Mouse (Mus musculus) adrenal gland, postnatal 10 days (tissue): ENCODE results near the gene Fam122b. TPM values are rescaled to one million over a fixed set of nuclear protein-coding genes. Genes with fewer than 3 reads are reported as not detected.

ENCODE experiments used
- DNase-seq: peaks from one replicate; pipeline ENCODE4 v3.0.0; 2021; ENCODE audit warnings: mixed read lengths
- long read RNA-seq, 2 experiments: library from polyadenylated mRNA; stranded (forward); transcript quantifications; one replicate each; pipeline ENCODE4 v2.0.0; 2021
- total RNA-seq, 2 experiments: library from RNA; stranded (reverse); gene quantifications; 2 replicates each; pipeline ENCODE4 v1.2.3; 2021

Gene Fam122b
- 10 to 100 TPM in 1 of 2 experiments, 1 to 10 TPM in 1; 8.2 to 15.1 TPM for total RNA-seq
- long read RNA-seq, experiment 1, full-length matches to known transcripts: 1 of 5 reads
- long read RNA-seq, experiment 1, partial matches to known transcripts: 0 of 5 reads
- long read RNA-seq, experiment 1, other reads (novel, unspliced or antisense): 4 of 5 reads
- long read RNA-seq, experiment 2, partial matches to known transcripts: 1 of 8 reads
- long read RNA-seq, experiment 2, other reads (novel, unspliced or antisense): 3 of 8 reads

DNA sequence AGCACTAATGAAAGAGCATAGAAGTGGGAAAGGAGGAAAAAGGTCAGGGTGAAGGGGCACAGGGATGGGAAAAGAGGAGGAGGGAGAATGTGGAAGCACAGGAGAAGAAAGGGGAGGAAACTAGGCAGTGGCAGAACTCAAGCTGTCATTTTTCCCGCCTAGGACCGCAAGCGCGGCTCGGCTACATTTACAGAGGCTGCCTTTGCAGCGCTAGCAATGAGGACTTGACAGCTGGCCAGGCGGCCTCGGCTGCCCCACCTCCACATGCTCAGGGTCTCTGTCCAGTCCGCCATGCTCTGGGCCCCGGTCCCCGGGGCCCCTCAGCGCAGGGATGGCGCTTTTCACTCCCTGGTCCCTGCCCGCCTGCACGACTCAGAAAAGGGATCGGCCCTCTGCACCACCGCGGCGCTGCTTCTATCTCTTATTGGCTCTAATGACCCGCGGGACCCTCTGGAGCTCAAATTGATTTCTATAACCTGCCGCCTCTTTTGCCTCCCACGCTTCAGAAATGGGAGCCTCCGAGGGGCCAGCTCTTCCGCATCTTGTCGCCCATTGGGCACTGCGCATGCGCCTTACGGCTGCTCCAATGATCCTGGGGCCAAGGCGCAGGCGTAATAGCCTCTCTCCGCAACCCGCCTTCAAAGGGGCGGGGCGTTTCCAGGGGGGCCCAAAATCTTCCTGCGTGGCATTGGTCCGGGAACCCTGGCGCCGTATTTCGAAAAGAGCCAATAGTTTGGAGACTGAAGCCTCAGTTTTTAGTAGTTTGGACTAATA, at the start of gene Fam122b:
Fam122b (minus strand) TSS at position 517 of the 774 bp plus-strand sequence.
- peak; percentile 90 for DNase-seq

DNA sequence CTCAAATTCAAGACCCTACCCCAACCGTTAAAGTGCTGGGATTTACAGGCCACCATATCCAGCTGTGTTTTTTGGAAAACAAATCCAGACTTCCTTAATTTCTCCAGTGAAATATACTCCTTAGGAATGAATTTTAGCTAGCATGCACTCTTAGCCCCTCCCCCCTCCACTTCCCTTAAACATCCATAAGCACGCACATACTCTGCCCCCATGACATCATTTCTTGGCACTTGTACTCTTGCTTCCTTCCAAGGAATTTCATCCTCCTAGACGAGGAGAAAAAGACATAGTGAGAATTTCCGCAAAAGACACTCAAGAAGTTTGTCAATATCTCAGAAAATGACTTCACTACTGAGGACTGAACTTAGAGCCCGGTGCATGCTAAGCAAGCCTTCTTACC, 18.3 kb upstream of the Fam122b start:
- no peak for DNase-seq

GRCm38 (mm10) chrX:53273124-53273523, 3.5 kb upstream of the Fam122b start, which contains the start of gene Fam122c:
Gene Fam122c (plus strand): TSS chrX:53273424.
- DNase-seq: no peak

GRCm38 (mm10) chrX:53271628-53272027, 2.0 kb upstream of the Fam122b start:
- peak; percentile 47 for DNase-seq

GRCm38 (mm10) chrX:53270063-53270432, 443 bp upstream of the Fam122b start:
- DNase-seq: no peak

- peak; percentile 81 for DNase-seq
Observed at GRCm38 (mm10) chrX:53268856-53269255, 749 bp downstream of the Fam122b start.

DNA sequence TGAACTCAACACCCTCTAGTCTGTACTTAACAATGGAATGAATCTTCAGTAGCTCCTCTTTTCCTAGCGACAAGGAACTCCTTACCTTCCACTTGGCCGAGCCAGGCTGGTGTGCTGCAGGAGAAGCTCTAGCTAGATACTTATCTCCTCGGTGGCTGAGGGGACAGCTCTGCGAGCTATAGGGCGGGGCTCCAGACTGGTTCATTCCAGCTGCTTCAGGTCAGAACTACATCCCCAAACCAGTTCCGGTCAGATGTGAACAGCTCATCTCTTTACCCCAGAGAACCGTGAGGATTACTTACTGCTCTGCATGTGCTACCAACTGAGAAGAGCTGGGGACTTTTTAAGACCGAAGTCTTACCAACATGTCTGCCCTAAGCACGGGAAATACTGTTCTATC, 3.4 kb downstream of the Fam122b start:
- no peak for DNase-seq

DNA sequence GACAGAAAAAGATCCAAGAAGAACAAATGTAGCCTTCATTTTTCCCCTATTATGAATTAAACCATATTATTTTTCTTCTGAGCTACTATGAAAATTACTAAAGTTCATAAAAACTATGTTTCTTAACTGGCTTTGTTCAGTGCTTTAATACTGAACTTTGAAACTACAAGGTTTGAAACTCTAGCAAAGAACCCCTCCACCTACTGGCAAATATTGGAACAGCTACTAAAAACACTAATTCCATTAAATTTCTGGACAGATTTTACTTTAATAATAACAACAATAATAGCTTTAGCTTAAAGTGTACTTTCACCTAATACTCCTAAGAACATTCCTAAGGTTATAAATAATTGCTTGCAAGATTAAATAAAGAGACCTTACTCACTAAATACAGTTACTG, 14.4 kb downstream of the Fam122b start:
- DNase-seq: no peak

GRCm38 (mm10) chrX:53240011-53240410, 29.6 kb downstream of the Fam122b start, which contains the start of gene Plac1:
Gene Plac1 (minus strand): TSS chrX:53240111.
- no peak for DNase-seq

GRCm38 (mm10) chrX:53237971-53238370, 31.6 kb downstream of the Fam122b start:
- no peak for DNase-seq

DNA sequence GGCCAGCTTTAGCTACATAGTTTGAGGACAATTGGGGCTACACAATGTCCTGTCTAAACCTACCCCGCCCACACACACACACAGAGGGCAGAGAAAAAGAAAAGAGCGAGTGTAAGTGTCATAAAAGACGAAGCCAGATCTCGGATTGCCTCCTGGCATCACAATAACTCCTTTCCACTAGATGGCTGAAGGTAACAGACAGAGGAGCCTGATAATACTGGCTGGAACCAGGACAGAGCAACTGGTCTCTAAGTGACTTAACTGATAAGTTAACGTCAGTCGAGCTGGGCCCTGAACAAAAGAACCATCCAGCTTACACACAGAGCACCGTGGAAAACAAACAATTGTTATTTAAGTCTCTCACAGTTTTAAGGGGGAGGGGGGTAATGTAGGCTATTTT, 33.2 kb downstream of the Fam122b start:
- no peak for DNase-seq

DNA sequence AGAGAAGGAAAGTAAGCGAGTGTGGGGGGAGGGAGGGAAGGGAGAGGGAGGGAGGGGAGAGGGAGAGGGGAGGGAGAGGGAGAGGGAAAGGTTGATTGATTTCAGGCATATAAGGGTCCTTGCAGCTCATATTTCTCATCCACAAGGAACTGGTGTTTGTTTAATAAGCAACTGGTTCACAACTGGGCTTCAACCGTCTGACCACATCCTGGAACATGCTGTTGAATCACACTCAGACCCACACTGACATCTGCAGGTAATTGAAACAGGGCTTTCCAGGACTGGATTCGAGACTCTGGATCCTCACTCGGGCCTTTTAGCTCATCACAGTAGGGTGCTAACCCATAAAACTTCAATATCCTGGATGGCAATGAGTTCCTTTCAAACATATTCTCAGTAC, 35.9 kb downstream of the Fam122b start:
- no peak for DNase-seq

GRCm38 (mm10) chrX:53231965-53232364, 37.6 kb downstream of the Fam122b start:
- DNase-seq: peak; percentile 35

DNA sequence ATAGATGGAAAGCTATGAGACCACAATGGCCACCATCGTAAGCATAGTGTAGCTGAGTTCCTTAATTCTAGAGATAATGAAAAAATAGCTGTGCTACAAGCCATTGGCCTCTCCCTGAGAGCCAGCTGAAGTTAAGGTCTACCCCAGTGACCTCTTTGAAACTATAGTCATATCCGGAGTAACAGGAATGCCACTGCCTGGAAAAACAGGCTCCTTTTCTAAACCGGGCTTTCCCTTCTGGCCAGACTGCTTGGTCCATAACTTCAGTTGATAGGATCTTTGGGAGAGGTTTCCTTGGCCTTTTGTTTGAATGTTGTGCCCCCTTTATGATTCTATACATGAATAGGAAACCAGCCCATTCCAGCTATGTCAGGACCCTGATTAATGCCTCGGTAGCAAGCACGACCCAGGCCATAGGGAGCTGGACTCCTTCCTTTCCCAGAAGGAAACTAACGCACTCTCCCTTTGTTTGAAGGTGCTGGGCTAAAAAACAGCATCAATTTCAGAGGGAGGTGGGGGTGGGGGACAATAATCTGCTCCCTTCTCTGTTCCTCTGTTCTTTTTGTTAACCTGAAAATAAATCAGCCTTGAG, 45.2 kb downstream of the Fam122b start:
- no peak for DNase-seq

GRCm38 (mm10) chrX:53220855-53221254, 48.8 kb downstream of the Fam122b start:
- DNase-seq: peak; percentile 20

GRCm38 (mm10) chrX:53214557-53215229, 54.9 kb downstream of the Fam122b start:
- DNase-seq: no peak

DNA sequence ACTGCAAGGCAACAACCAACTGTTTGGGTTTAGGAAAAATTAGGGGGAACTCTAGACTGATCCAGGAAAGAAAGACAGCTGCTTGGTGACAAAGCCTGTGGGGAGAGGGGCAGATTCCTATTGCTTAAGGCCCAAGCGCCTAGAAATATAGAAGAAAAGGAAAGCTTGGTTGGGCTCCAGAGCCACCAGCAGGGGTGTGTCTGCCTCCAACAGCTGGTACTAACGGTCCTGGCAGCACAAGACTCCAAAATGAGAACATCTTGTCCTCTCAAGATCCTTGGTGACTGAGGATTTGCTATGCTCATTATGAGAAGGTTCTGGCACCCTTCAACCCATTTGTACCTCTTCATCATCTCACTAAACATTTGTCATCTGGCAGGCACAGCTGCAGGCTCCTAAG, 55.8 kb downstream of the Fam122b start:
- DNase-seq: no peak

GRCm38 (mm10) chrX:53212485-53212884, 57.1 kb downstream of the Fam122b start:
- no peak for DNase-seq

DNA sequence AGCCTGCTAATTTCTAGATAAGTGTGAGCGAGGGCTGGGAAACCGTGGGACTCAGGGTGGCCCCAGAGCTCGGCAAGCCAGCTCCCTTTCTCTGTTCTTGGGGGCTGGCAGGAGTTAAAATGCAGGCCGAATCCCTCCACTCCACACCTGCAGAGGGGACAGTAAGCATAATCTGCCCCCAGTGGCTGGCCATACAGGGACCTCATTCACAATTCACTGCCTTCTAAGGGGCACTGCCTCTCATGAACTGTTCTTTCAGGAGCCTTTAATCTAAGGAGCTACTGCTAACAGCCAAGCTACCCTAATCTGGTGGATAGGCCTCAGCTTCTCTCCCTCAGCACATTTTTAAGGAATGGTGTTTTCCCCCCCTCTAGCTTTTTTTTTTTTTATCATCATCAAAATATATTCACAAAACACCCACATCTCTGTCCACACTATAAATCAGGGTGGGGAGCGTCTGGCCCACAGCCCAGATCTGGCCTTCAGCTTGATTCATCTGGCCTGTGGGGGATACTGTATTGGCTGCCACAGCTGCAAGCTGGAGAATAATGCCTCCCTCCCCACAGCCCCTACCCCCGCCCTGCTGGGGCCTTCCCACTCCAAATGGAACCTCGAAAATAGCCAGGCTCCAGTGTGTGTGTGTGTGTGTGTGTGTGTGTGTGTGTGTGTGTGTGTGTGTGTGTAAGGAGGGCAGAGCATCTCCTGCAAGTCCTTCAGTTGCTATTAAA, 57.7 kb downstream of the Fam122b start:
- peak; percentile 75 for DNase-seq

DNA sequence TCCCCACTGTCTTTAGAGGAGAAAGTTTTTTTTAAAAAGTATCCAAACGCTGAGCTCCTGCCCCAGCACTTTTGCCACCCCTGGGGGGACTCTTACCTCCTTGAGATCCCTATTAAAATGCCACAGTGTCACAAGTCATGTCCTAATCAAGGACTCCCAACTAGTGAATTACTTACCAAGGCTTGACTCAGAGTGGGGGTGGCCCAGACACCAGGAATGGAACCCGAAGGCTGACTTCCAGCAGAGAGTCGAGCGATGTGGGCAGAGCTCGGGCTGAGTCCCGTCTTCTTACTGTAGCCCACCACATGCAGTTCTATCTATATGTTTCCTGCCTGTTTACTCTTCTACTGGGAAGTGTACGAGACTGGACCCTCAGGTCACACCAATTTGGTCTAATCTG, 60.2 kb downstream of the Fam122b start:
- peak; percentile 18 for DNase-seq

GRCm38 (mm10) chrX:53204690-53205311, 64.8 kb downstream of the Fam122b start:
- DNase-seq: no peak

DNA sequence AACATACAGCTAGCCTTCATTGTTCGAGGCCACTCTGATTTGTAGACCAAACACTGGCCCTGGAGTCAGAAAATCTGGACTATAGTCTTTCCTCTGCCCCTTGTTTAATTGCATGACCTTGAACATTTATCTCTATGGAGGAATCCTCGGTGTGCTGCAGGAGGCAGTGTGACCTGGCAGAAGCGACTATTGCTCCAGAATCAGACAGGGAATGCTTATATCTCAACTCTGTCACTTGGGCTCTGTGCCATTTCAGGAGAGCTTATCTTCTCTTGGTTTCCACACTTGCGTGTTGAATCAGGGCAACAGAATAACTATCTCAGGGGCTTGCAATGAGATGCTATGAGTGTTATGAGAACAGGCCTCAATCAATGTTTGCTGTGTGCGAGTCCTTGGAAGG, 68.0 kb downstream of the Fam122b start:
- DNase-seq: no peak
